Comparison of ENCODE assay signal across 11 mouse cellular contexts in genomic region chr1:168357680-168358611, GRCm38 (mm10).
A peak's percentile ranks its signal among the peaks of the same experiment; 100 is the strongest.
DNase-seq lines count a peak whose midpoint lies in the region; ATAC-seq and TF ChIP-seq lines count a peak whose summit lies in the region.
"Had no signal": no experiment of that assay in that cellular context is flagged by ENCODE, and none has a peak within 500 bp of the region (broad histone marks: within the 10 kb centered on the region; RNA-seq: fewer than 3 reads in every experiment).

No protein-coding gene starts in this region.

- 10% methylated on average over 26 of the region's 26 CpGs for WGBS in kidney, embryonic 14.5 days
- 4% methylated on average over 26 of the region's 26 CpGs for WGBS in hindbrain, postnatal 0 days
- 4% methylated on average over 26 of the region's 26 CpGs for WGBS in neural tube, embryonic 11.5 days

- H3K9ac ChIP-seq in kidney, embryonic 14.5 days (ENCODE audit: low read depth, low read length): no peak overlapping the region; the same call in 1 of the 2 replicates
- peak overlapping the region; percentile 40; the same call in 1 of the 2 replicates for H3K9ac ChIP-seq in hindbrain, postnatal 0 days (replicated peaks; ENCODE audit: low read length)
- H3K9ac ChIP-seq in neural tube, embryonic 11.5 days (ENCODE audit: low read length): peak overlapping the region; percentile 29; the same call in 1 of the 2 replicates

- H3K27me3 ChIP-seq in kidney, embryonic 14.5 days (ENCODE audit: control insufficient read depth, insufficient read depth, low read length): no peaks in the 10 kb centered on the region
- H3K27me3 ChIP-seq in hindbrain, postnatal 0 days (ENCODE audit: insufficient read depth, low read length): no peaks in the 10 kb centered on the region
- H3K27me3 ChIP-seq in neural tube, embryonic 11.5 days (ENCODE audit: control insufficient read depth, insufficient read depth, low read length): no peaks in the 10 kb centered on the region
- H3K27me3 ChIP-seq: CH12.LX had no signal

- TF ChIP-seq CTCF in hindbrain, postnatal 0 days (IDR thresholded peaks at IDR 0.05; ENCODE audit: low read depth): no peak

- DNase-seq in kidney, adult 8-10 months: no peak
- DNase-seq in embryo, embryonic 11 days: peak; percentile 86
- DNase-seq in hindbrain, postnatal 0 days (ENCODE audit: low spot score): peak; percentile 84
- peak; percentile 74 for DNase-seq in neural tube, embryonic 11.5 days (ENCODE audit: low spot score)
- DNase-seq in adipocyte (ENCODE audit: low spot score): no peak
- DNase-seq in urinary bladder, adult 2 months (ENCODE audit: low spot score): no peak
- DNase-seq in cerebellum, adult 18-20 months: no peak
- DNase-seq: cerebellum, postnatal 36 days; right cerebral cortex, postnatal 25 days had no signal

- peaks cover 64% of the 10 kb centered on the region for H3K4me1 ChIP-seq in kidney, embryonic 14.5 days (ENCODE audit: control insufficient read depth, insufficient read depth, low read length)
- peaks cover 39% of the 10 kb centered on the region for H3K4me1 ChIP-seq in hindbrain, postnatal 0 days (ENCODE audit: insufficient read depth, low read length)
- peaks cover 67% of the 10 kb centered on the region for H3K4me1 ChIP-seq in neural tube, embryonic 11.5 days (ENCODE audit: control insufficient read depth, insufficient read depth, low read length)

- H3K4me2 ChIP-seq in kidney, embryonic 14.5 days (replicated peaks; ENCODE audit: low read depth, low read length): peak overlapping the region; percentile 29
- H3K4me2 ChIP-seq in hindbrain, postnatal 0 days (ENCODE audit: low read depth, low read length): peak overlapping the region; percentile 58
- H3K4me2 ChIP-seq in neural tube, embryonic 11.5 days (ENCODE audit: low read depth): peak overlapping the region; percentile 43

- H3K9me3 ChIP-seq in kidney, embryonic 14.5 days (ENCODE audit: control insufficient read depth, low read length): no peaks in the 10 kb centered on the region
- no peaks in the 10 kb centered on the region for H3K9me3 ChIP-seq in hindbrain, postnatal 0 days (ENCODE audit: low read length)
- H3K9me3 ChIP-seq in neural tube, embryonic 11.5 days (ENCODE audit: control insufficient read depth, low read length): no peaks in the 10 kb centered on the region

- peak; percentile 40; the same call in 1 of the 2 replicates for ATAC-seq in kidney, embryonic 14.5 days (ENCODE audit: low FRiP score, low TSS enrichment)
- peak; percentile 54 for ATAC-seq in hindbrain, postnatal 0 days
- peak; percentile 85 for ATAC-seq in neural tube, embryonic 11.5 days (ENCODE audit: insufficient read depth, low FRiP score, low TSS enrichment)

- H3K27ac ChIP-seq in kidney, embryonic 14.5 days (ENCODE audit: low read depth, low read length): peak overlapping the region; percentile 73; the same call in 1 of the 2 replicates
- H3K27ac ChIP-seq in hindbrain, postnatal 0 days: peak overlapping the region; percentile 79
- peak overlapping the region; percentile 68 for H3K27ac ChIP-seq in neural tube, embryonic 11.5 days (ENCODE audit: low read depth, low read length)

- H3K36me3 ChIP-seq in kidney, embryonic 14.5 days (ENCODE audit: control insufficient read depth, insufficient read depth, low read length): peaks cover 11% of the 10 kb centered on the region; the same call in 1 of the 2 replicates
- H3K36me3 ChIP-seq in hindbrain, postnatal 0 days (ENCODE audit: insufficient read depth, low read length): no peaks in the 10 kb centered on the region
- H3K36me3 ChIP-seq in neural tube, embryonic 11.5 days (ENCODE audit: control insufficient read depth, insufficient read depth, low read length): no peaks in the 10 kb centered on the region

- no peak overlapping the region for H3K4me3 ChIP-seq in kidney, embryonic 14.5 days (ENCODE audit: low read length)
- peak overlapping the region; percentile 25 for H3K4me3 ChIP-seq in hindbrain, postnatal 0 days (ENCODE audit: low read length)
- peak overlapping the region; percentile 13; the same call in 1 of the 2 replicates for H3K4me3 ChIP-seq in neural tube, embryonic 11.5 days (ENCODE audit: low read depth, low read length)

Comparison
In these comparisons a context has a peak if more than half of its experiments do, and no peak if none do; other contexts are left out.
1. DNase-seq: peak in embryo, embryonic 11 days (single experiment), hindbrain, postnatal 0 days (single experiment) and neural tube, embryonic 11.5 days (single experiment); none in kidney, adult 8-10 months (0 of 2), adipocyte (single experiment), urinary bladder, adult 2 months (single experiment) and cerebellum, adult 18-20 months (0 of 2).
2. Peak in every context shown above with its lines, with median percentiles within 50 percentile points of each other: ATAC-seq, H3K27ac ChIP-seq and H3K4me2 ChIP-seq.